Mouse (Mus musculus) layer of hippocampus, adult 11-12 months (tissue): ENCODE measurements around the gene 4933417A18Rik.
"Not testable (repeated sequence)": the region's sequence is repeated elsewhere in the genome, so short reads cannot be mapped to it uniquely, and the experiment has no call there.

Source experiments
- DNase-seq: peaks from one replicate; pipeline ENCODE4 v3.0.0; 2022; ENCODE audit warnings: low spot score

The 4933417A18Rik gene

DNA sequence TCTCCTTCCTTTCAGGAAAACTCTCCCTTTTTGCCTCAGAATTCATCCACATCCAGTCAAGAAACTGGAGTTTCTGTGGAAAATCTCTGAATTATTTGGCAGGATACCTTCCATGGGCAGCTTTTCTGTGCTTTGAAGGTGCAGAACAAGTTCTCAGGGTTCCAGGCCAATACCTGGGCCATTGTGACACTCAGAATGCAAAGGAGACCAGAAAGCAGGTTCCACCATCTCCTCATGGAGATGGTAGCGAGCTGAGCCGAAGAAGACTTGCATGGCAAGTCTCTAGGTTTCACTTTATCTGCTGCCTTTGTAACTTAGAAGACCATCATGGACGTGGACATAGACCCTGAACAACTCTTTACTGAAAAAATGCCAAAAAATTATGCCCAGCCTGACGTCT is at the start of gene 4933417A18Rik, which contains the start of gene Fam217a:
TSS of gene 4933417A18Rik (plus strand) at position 200 of the 400 bp plus-strand sequence.
TSS of gene Fam217a (minus strand) at position 101 of the 400 bp plus-strand sequence.
- DNase-seq: no peak

DNA sequence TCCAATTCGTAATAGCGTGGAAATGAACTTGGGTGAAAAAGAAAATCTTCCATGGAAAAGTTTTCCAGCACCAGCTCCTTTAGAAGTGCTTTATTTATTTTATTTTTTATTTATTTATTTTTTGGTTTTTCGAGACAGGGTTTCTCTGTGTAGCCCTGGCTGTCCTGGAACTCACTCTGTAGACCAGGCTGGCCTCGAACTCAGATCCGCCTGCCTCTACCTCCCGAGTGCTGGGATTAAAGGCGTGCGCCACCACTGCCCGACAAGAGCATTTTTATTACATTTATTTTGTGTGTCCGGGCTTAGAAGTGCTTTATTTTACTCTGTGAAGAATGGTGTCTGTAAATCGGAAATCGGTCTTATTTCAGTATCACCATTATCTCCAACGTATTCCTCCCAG is 49.5 kb upstream of the 4933417A18Rik start:
- peak; percentile 32 for DNase-seq

DNA sequence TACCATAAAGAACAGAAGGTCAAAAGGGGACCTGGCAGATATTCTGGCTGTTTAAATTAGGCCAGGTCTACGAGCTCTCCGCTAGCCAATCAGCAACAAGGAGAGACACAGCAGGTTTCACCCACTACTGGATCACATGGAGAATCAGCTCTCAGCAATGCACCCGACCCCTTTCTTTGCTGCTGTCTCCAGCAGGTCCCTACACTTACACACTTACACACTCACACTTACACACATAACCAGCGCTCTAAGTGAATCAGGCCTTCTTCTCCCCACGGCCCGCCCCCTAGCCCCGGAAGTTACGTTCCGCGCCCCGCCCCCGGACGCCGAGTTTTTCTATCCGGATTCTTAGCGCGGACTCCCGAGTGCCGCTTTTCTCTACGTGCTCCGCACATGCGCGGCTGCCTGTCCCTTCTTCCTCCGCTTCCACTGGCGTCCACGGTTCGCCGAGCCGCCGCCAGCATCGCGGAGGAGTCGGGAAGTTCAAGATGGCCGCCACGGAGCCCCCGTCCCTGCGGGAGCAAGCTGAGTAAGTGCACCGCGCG is 49.0 kb upstream of the 4933417A18Rik start, which contains the start of gene Prpf4b:
TSS of gene Prpf4b (plus strand) at position 137 of the 545 bp plus-strand sequence.
- peak; percentile 93 for DNase-seq

DNA sequence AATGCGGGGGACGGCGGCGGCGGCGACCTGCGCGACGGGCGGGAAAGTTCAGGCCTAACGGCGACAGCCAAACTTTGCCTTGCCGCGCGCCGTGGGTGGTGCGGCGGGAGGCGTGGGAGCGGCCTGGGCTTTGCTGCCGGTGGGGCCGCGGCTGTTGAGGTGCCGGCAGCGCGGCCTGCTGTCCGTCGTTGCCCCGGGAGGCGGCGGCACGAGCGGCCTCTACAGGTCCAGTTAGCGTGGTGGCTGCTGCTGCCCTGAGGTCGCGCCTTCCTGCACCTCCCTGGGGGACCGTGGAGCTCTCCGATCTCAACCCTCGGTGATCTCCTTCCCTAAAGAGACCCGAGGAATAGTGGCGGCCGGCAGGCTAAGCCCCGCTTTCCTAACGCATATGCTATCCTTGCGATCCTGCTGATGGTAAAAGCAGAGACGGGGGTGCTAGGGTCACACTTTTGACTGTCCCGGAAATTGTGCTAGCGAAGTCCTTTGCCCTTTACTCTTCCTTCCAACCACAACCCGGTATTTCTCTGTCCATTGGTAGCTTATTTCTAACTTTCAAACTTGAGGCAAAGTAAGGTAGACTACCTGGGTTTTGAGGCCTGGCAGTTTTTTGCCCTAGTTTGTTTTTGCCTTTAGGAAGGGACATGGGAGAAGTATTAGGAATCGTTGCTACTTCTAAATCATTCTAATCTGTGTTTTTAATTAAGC is 48.3 kb upstream of the 4933417A18Rik start:
- DNase-seq: peak; percentile 57

DNA sequence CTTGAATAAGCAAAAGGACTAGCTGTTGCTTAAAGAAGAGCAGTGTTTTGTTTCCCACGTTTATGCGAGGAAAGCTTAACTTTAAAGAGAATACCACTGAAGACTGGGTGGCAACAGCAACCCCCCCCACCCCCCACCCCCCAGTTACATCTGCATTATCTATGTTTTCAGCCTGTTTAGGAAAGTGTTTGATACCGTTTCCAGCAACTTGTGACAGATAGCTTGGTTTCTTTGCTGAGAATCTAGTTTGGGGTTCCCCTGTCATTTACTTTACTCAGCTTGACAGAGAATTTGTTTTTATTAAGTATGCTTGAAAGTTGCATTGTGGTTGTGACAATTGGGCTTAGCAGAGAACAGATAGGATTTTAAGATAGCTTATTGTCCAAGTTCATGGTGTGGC is 47.7 kb upstream of the 4933417A18Rik start:
- no peak for DNase-seq

DNA sequence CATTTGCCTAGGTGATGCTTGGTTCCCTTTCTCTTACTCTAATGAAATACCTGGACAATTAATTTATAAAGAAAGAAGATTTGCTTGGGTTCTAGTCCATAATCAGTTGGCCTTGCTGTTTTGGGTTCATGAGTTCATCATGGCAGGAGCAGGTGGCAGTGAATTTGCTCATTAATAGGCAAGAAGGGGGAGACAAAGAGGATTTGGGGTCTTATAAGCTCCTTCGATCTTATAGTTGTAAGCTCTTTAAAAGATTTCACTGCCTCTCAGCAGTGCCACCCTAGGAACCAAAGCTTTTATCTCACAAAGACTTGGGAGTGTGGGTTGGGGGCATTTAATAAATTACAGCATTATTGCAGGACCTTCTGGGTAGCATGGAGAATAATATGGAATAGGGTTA is 31.3 kb upstream of the 4933417A18Rik start:
- no peak for DNase-seq

DNA sequence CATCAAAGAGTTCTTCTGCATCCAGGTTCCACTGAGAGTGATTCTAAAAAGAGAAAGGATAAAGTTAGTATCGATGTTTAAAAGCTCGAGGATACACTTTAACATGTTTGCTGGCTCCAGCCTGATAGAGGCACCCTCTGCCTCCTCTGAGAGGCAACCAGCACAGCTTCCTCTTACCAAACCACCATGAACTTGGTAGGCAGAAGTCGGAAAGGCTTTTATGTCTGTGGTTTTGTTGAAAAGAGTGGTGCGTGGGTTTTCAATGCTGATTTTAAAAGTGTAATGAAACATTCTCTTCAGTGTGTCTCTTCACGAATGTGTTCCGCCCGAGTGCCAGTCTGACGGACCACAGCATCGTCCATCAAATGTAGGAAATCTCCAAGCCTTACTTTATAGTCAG is 9.6 kb upstream of the 4933417A18Rik start:
- DNase-seq: no peak

DNA sequence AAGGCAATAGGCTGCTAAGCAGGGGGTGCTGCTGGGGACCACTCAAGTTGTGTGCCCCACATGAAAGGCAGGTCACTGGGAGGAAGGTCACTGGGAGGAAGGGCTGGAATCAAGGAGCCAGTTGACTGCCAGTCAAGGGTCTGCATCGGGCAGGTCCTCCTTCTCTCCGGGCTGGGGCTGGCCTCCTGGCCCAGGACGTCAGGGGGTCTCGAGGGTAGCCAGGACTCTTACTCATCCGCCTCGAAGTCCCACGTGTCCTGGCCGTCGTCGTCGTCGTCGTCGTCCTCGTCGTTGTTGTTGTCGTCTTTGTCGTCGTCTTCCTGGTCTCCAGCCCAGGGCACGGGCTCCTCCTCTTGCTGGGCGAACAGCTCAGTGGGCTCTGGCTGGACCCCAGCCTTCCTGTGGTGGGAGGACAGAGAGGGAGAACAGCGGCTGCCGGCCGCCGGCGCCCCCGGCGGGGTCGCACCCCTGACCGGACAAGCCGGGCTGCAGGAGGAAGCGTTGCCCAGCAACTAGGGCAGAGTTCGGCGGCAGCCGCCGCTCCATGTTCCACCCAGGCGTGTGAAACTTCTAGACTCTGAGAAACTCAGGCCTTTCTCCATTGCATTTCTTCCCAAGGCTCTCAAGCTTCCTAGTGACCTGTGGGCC is 7.6 kb upstream of the 4933417A18Rik start:
- DNase-seq: no peak

DNA sequence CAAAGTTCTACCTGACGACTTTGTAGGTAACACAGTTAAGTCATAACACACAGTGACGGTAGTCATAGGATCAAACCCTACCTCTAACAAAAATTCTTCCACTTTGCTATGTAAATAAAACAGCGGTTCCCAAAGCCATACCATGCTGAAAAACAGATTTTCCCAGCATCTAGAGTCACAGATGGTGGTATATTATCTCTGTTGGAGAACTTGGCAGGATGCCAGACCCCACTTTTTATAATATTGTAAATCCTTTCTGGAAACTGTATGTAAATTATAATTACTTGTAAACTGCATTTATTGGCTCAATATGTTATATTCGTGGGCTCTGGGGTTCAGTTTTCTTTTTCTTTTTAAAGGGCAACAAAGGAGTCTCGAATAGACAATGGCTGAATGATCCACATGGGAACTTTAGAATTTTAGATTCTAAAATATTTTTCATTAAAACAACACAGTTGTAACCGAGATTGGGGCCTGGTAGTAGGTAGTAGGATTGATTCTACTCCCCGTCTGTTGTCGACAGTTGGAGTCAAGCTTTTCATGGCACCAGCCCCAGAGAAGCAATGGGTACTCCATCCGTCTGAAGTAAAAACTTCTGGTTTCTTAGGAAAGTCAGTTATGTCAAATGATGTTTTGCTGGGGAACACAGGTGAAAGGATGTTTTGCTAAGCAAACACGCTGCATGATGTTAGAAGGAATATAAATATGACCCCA is 10.9 kb downstream of the 4933417A18Rik start:
- peak; percentile 29 for DNase-seq

DNA sequence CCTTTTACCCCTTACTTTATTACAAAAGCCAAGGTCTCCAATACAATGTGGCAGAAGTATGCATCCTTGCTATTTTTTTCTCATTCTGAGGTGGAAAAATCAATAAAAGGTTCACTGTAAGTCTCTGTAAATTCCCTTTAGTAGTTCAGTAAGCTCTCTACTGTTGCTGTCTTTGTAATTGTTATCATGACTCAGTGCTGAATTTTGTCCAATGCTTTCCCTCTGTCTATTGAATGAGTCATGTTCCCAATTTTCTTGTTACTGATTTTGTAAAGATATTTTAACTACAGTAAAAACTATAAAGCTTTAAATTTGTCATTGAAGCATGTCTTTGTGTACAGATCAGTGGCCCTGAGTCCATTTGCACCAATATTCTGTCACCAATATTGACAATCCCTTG is 18.2 kb downstream of the 4933417A18Rik start:
- DNase-seq: no peak

DNA sequence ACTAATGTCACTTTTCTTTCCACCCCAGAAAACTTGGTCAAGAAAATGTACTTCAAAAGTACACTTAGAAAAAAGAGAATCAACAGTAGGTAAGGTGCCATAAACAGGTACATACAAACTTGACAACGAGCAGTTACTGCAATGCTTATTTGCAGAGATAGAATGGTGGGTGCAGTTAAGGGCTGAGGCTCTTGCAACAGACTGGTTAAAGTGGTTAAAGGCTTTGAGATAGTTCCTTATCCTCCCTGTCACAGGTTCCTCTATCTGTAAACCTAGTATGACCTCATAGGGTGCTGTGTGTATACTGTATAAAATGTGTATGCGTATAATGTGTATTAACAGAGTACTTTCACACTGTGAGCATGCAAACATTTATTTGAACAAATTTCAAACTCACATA is 27.2 kb downstream of the 4933417A18Rik start:
- DNase-seq: not testable (repeated sequence)

DNA sequence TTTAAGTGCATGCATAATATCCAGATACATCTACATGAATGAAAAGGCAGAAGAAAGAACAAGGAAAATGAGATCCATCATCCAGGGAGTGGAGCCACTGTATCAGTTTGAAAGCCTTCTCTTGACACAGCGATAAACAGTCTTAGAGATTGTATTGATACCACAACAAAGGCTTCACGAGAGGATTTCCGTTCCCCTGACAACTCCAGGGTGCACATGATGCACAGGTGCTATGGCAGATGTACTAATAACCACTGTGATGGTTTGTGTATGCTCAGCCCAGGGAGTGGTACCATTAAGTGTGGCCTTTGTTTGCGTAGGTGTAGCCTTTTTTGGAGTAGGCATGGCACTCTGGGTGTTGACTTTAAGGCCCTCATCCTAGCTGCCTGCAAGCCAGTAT is 32.7 kb downstream of the 4933417A18Rik start:
- DNase-seq: no peak

DNA sequence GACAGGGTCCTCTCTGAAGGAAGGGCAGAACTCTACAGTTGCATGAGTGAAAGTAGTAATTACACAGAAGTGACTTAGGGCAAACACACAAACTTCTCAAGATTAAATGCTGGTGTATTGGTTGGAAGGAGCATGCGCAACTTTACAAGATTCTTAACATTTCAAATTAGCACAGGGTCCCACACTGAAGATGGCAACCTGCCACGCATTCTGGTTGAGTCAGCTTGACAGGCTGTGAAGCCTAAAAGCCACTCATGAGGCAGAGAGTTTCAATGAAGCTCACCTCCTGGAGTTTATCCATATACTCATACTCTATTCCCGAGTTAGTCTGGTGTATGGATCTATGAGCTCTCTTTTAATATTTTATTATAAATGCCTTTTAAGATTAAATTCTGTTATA is 33.9 kb downstream of the 4933417A18Rik start:
- not testable (repeated sequence) for DNase-seq

DNA sequence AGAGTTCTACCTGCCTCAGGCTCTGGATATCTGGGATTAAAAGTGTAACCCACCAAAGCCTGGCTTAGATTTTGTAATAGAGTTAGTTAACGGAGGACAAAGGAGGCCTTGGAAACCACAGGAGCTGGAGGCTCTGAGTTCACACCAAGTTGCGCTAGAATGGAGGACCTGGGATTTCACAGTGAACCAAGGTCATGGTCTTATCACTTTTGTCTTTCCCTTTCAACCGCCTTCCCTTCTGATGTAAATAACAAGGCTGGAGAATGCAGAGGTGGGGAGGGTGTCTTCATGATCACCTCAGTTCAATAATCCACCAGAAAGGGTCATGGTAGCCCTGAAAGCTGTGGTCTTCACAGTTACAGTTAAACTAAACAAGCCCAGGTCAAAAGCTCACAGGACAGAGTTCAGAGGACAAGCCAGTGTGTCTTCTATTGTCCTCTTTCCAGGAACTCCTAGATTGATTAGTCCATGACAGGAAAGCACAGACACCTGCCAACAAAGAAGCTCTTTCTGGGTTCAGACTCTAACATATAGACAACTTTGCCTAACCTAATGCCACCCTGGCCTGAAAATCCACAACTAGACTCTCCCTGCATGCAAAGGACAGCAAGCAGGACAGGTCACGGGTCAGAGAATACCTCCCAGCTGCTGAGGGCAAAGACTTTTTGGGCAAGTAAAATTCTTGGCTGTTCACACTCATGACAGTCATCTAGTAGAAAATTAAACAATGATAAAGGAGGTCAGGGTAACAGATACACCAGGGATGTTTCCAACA is 37.0 kb downstream of the 4933417A18Rik start:
- no peak for DNase-seq

DNA sequence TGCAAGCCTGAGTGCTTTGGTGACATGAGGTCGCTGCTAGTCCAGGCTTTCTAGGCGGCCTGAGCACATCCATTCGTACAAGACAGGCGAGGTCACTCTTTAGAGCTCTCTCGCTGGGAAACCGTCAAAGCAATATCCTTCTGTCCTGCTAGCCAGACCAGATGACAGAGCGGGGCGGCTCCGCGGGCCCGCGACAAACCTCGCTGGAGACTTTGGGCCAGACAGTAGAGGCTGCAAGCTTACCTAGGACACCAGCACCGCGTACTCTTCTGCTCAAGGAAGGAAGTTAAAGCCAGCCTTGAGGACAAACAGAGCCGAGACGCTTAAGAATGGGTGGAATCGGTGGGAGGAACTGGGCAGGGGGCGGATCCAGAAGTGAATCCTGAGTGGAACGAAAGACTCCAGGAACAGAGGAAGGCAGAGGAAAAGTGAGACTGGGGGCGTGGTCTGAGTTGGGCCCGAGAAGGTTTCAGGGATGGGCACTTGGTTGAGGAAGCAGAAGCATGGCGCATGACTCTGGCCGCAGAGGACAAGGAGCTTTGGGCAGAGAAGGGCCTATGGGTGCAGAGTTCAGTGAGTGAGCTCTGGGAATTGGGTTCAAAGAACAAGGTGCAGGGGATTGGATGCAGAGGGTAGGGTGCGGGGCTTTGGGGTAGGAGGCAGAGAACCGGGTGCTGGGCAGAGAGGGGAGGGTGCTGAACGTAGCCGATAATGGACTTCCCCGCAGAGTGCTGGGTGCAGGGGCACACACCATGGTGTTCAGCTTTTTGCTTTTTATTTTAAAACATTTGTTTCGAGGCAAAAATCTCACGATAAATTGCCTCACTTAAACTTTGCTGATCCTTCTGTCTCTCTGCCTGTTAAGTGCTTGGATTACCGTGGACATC is 39.5 kb downstream of the 4933417A18Rik start, which contains the start of gene Eci3:
TSS of gene Eci3 (minus strand) at position 300 of the 887 bp plus-strand sequence.
- peak; percentile 12 for DNase-seq

DNA sequence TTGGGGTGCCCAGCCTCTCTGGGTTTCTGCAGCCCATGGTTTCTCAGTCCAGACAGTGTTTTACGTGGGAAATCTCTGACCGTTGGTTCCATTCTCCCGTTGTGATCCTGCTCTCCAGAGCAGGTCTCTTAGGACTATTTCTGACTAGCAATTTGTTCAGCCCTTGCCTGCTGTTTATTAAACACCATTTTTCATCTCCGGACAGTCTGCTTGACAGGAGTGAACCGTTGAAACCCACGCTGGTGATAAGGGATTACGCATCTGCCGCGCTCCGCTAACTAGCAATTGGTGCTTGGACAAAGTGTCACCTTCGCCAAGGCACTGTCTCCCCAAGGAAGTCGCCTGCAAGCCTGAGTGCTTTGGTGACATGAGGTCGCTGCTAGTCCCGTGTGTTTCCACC is 40.2 kb downstream of the 4933417A18Rik start:
- DNase-seq: no peak

DNA sequence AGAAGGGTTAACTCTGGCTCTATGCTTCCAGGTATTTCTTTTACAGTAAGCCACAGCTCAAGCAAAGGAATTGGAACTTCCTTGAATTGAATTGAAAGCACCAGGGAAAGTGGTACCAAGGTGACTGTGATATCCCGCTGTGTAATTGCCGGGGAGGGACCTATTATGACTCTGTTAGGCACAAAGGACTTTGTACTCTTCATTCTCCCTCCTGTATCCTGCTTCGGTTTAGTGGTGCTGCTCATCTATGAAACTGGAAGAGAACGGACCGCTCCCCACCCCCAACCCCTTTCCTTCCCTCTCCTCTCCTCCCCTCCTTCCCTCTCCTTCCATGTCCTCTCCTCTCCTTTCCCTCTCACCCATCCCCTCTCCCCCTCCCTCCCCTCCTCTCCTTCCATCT is 40.7 kb downstream of the 4933417A18Rik start:
- no peak for DNase-seq

DNA sequence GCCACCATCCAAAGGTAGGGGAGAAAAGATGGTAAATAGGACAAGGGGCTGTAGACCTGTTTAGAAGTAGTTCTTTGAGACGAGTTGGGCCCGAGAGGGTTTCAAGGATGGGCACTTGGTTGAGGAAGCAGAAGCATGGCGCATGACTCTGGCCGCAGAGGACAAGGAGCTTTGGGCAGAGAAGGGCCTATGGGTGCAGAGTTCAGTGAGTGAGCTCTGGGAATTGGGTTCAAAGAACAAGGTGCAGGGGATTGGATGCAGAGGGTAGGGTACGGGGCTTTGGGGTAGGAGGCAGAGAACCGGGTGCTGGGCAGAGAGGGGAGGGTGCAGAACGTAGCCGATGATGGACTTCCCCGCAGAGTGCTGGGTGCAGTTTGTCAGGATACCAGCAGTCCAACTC is 41.4 kb downstream of the 4933417A18Rik start:
- DNase-seq: not testable (repeated sequence)

DNA sequence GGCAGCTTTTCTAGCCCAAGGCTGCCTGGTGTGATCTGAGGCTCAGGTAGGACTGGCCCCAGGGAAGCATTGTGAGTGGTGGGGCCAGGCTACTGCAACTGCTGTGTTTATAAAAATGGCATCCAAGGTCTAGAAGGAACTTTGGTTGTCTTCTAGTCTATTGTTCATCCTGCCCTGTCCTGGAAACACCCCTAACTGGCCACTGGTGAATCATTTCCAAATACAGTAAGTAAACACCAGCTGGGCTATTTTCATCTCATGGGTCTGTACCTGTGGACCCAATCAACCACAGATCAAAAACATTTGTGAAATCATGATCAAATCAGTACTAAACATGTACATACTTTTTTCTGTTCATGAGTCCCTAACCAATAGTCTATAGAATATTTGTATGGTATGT is 48.2 kb downstream of the 4933417A18Rik start:
- DNase-seq: not testable (repeated sequence)

DNA sequence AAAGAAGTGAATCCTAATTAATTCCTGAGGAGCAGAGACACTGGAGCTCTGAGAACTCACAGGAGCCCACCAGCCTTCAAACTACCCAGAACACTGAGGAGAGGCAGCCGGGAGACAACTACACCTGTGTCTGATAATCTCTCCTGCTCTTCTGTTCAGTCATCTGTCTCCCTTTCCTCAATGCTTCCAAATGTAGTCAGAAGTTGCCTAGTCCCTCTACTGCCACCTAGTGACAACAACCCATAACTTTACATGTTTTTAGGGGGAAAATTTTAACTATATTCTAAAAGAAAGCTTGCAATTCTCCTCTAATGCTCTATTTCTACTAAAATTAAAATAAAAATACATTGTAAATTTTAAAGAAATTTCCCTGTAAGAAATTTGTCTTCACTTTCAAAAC is 48.9 kb downstream of the 4933417A18Rik start:
- no peak for DNase-seq

DNA sequence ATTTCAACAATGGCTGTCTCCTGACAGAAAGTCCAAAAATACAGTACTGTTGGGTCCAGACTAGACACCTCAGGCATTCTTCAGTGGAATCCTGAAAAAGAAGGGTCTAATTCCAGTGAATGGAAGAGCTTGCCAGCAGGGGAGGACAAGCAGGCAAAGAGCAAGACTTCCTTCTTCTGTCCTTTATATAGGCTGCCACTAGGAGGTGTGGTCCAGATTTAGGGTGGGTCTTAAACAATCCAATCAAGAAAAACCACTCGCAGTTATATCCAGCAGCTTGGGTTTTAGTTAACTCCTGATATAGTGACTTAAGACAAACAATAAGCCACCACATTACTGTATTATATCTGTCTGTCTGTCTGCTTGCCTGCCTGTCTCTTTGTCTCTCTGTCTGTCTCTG is 49.6 kb downstream of the 4933417A18Rik start:
- no peak for DNase-seq
